Mouse (Mus musculus): ENCODE results near the gene Tbck.

The Tbck gene

GRCm38 (mm10) chr3:132819408-132819807, 135.5 kb downstream of the Tbck start:
- DNase-seq (ENCODE audit: inconsistent age in 2 of 2, low spot score in 1 of 2): no peak

- DNase-seq (ENCODE audit: inconsistent age in 2 of 2, low spot score in 1 of 2): no peak
These were observed 147.4 kb downstream of the Tbck start for GRCm38 (mm10) chr3:132831179-132831873.

GRCm38 (mm10) chr3:132835118-132835794, 151.3 kb downstream of the Tbck start:
- DNase-seq (ENCODE audit: inconsistent age in 2 of 2, low spot score in 1 of 2): no peak

- no peak for DNase-seq (ENCODE audit: inconsistent age in 2 of 2, low spot score in 1 of 2)
These were observed 153.2 kb downstream of the Tbck start for GRCm38 (mm10) chr3:132837134-132837533.

GRCm38 (mm10) chr3:132838656-132839417, 154.9 kb downstream of the Tbck start:
- DNase-seq (ENCODE audit: inconsistent age in 2 of 2, low spot score in 1 of 2): no peak

GRCm38 (mm10) chr3:132839516-132839915, 155.6 kb downstream of the Tbck start:
- DNase-seq (ENCODE audit: inconsistent age in 2 of 2, low spot score in 1 of 2): no peak

GRCm38 (mm10) chr3:132842676-132843075, 158.7 kb downstream of the Tbck start:
- no peak for DNase-seq (ENCODE audit: inconsistent age in 2 of 2, low spot score in 1 of 2)

- DNase-seq (ENCODE audit: inconsistent age in 2 of 2, low spot score in 1 of 2): no peak
These were observed 165.7 kb downstream of the Tbck start for GRCm38 (mm10) chr3:132849669-132850068.

GRCm38 (mm10) chr3:132850431-132850830, 166.5 kb downstream of the Tbck start:
- DNase-seq (ENCODE audit: inconsistent age in 2 of 2, low spot score in 1 of 2): no peak

GRCm38 (mm10) chr3:132851417-132851816, 167.5 kb downstream of the Tbck start:
- no peak for DNase-seq (ENCODE audit: inconsistent age in 2 of 2, low spot score in 1 of 2)

GRCm38 (mm10) chr3:132851841-132852728, 168.1 kb downstream of the Tbck start:
- peak in 1 of 2 experiments; percentile 47 for DNase-seq (ENCODE audit: inconsistent age in 2 of 2, low spot score in 1 of 2)

GRCm38 (mm10) chr3:132854271-132854670, 170.3 kb downstream of the Tbck start:
- DNase-seq (ENCODE audit: inconsistent age in 2 of 2, low spot score in 1 of 2): no peak

- DNase-seq (ENCODE audit: inconsistent age in 2 of 2, low spot score in 1 of 2): no peak
These were observed 171.7 kb downstream of the Tbck start for GRCm38 (mm10) chr3:132855458-132856212.

- DNase-seq (ENCODE audit: inconsistent age in 2 of 2, low spot score in 1 of 2): no peak
These were observed 172.7 kb downstream of the Tbck start for GRCm38 (mm10) chr3:132856651-132857050.

GRCm38 (mm10) chr3:132858849-132859248, 174.9 kb downstream of the Tbck start:
- no peak for DNase-seq (ENCODE audit: inconsistent age in 2 of 2, low spot score in 1 of 2)

- DNase-seq (ENCODE audit: inconsistent age in 2 of 2, low spot score in 1 of 2): no peak
These were observed 175.6 kb downstream of the Tbck start for GRCm38 (mm10) chr3:132859573-132859972.

GRCm38 (mm10) chr3:132860796-132861195, 176.9 kb downstream of the Tbck start:
- no peak for DNase-seq (ENCODE audit: inconsistent age in 2 of 2, low spot score in 1 of 2)

- DNase-seq (ENCODE audit: inconsistent age in 2 of 2, low spot score in 1 of 2): peak in 1 of 2 experiments; percentile 28
These were observed 179.9 kb downstream of the Tbck start for GRCm38 (mm10) chr3:132863843-132864242.

GRCm38 (mm10) chr3:132864329-132864919, 180.5 kb downstream of the Tbck start:
- no peak for DNase-seq (ENCODE audit: inconsistent age in 2 of 2, low spot score in 1 of 2)

- no peak for DNase-seq (ENCODE audit: inconsistent age in 2 of 2, low spot score in 1 of 2)
These were observed 181.0 kb downstream of the Tbck start for GRCm38 (mm10) chr3:132864986-132865385.
